Mouse (Mus musculus): Measurements from ENCODE around the gene Sytl2. TPM values are rescaled to one million over a fixed set of nuclear protein-coding genes. Genes with fewer than 3 reads are reported as not detected.

Gene Sytl2
- total RNA-seq, 2 experiments from 2014 or later = 59.4 to 61.8 TPM

- intact Hi-C loops (cut with DNase I) = loop anchor here (5.0 kb wide), 1 partner anchor 99 kb away; no protein-coding TSS in a partner anchor
- DNase-seq (ENCODE audit: extremely low spot score in 1 of 2, low spot score in 2 of 2) = no peak
Measured at GRCm38 (mm10) chr7:90302647-90303552, 848 bp downstream of the Sytl2 start.

DNA sequence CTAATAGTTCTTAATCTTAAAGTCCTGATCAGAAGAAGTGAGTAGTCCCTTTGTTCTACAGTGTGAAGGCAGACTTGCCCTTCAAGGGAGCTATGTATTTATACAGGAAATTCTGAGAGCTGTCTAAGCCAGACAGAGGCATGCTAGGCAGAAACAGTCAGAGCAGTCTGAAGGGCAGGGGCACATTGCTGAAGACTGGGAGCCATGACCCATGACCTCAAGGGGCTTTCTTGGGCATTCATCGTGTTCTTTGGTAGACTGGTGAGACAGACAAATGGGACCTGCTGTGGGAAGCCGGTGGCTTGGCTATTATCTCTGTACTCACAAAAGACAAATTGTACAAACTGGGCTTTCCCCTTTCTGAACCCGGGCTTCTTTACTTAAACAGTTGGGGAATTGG lies 4.0 kb downstream of the Sytl2 start:
- no peak for DNase-seq (ENCODE audit: extremely low spot score in 1 of 2, low spot score in 2 of 2)
- intact Hi-C loops (cut with DNase I) = no loop called here

GRCm38 (mm10) chr7:90306968-90307367 lies 4.9 kb downstream of the Sytl2 start:
- intact Hi-C loops (cut with DNase I) = no loop called here
- DNase-seq (ENCODE audit: extremely low spot score in 1 of 2, low spot score in 2 of 2) = no peak

GRCm38 (mm10) chr7:90308003-90308402 lies 6.0 kb downstream of the Sytl2 start:
- intact Hi-C loops (cut with DNase I) = no loop called here
- DNase-seq (ENCODE audit: extremely low spot score in 1 of 2, low spot score in 2 of 2) = no peak

DNA sequence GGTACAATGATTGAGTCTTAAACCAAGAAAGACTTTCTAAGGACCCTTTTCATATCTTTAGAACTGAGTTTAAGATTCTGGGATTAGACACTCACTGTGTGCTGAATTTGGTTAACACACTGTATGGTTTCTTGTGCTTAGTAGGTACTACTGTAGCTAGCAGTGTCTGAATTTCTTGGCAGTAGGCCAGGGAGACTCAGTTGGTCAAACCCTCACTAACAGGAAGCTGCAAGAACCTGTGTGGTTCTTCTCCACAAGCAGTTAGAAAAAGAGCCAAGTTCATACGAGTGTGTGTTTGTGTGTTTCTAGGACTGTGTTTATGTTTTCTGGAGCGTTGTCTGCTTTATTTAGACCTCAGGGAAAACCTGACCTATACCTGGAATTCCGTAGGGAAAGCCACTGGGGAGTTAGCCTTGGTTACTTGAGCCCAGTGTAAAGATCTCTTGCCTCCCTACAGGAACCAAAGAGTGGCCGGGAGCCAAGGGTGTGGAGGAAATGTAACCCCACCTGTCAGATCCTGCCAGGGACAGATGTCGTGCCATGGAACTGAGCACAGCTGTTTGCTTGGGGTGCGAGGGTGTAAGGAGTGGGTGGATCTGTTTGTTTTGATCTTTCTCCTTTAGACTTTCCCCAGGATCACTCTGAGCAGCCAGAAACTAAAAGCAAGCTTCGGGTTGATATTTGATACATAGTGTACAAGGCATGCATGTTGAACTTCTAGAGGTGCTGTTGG lies 10.3 kb downstream of the Sytl2 start:
- intact Hi-C loops (cut with DNase I) = no loop called here
- peak in 1 of 2 experiments; percentile 59 for DNase-seq (ENCODE audit: extremely low spot score in 1 of 2, low spot score in 2 of 2)

- intact Hi-C loops (cut with DNase I) = no loop called here
- DNase-seq (ENCODE audit: extremely low spot score in 1 of 2, low spot score in 2 of 2) = no peak
Measured at GRCm38 (mm10) chr7:90313421-90313820, 11.4 kb downstream of the Sytl2 start.

DNA sequence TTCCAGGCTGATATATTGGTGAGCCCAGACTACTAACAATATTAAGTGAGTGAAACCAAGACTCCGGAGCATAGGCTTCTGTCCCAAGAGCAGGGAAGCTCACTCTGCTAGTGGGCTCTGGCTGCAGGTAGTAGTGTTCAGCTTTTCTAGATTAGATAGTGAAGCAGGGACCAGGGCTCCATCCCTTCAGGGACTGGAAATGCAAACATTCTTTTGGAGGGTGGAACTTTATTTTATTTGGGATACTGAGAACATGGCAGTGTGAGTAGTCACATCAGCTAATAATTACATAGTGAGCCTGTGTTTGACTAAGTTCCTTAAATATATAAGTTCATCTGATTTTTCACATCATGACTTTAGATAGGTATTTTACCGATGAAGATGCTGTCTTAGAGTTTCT lies 14.8 kb downstream of the Sytl2 start:
- DNase-seq (ENCODE audit: extremely low spot score in 1 of 2, low spot score in 2 of 2) = no peak
- intact Hi-C loops (cut with DNase I) = no loop called here

DNA sequence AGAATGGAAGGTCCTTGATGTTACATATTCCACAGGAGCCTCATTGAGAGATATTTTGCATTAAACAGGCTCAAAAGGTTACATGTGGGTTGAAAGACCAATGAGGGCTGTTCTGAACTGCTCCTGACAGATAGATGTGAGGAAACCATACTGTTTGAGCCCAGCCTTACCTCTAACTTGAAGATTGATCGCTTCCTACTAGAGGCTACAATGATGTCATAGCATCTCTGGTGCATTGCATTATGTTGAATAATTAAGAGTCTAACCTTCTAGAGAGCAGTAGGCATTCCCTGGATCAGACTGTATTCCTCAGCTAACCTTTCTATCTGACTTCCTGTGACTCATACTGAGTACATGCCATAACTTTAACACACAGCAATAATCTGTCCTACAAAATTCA lies 17.4 kb downstream of the Sytl2 start:
- intact Hi-C loops (cut with DNase I) = no loop called here
- DNase-seq (ENCODE audit: extremely low spot score in 1 of 2, low spot score in 2 of 2) = no peak

GRCm38 (mm10) chr7:90320124-90320523 lies 18.1 kb downstream of the Sytl2 start:
- intact Hi-C loops (cut with DNase I) = no loop called here
- DNase-seq (ENCODE audit: extremely low spot score in 1 of 2, low spot score in 2 of 2) = no peak

DNA sequence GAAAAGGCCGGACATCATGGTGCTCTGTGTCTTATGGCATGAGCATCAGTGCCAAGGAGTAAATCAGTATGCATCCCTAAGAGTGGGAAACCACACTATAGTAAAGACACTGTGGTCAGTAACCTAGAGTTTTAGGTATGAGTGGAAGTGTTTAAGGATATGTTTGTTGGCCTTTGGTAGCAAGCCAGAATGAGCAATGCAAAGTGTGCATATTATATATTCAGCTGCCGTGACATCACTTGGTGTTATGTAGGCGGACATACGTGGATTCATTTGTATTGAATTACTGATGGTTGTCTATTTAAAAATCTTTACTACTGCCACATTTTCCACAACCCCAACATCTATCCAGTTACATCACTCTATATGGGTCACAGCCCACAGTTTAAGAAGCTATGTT lies 23.1 kb downstream of the Sytl2 start:
- DNase-seq (ENCODE audit: extremely low spot score in 1 of 2, low spot score in 2 of 2) = no peak
- intact Hi-C loops (cut with DNase I) = no loop called here

DNA sequence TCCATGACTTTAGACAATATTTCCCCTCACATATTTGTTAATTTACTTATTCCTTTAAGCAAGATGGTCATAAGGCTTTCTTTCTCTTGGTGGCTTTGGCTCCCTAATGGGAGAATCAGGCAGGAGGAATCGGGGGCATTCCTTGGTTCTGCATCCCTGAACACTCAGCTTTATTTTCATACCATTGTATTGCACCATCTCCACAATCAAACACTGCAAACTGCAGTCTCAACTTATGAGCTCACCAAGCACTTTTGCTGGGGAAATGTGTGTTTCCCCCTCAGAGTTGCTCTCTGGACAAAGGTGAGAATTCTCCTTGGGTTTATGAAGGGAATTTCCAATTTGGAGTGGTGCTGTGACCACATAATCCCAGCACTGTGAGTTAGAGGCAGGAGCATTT lies 28.1 kb downstream of the Sytl2 start:
- intact Hi-C loops (cut with DNase I) = no loop called here

DNA sequence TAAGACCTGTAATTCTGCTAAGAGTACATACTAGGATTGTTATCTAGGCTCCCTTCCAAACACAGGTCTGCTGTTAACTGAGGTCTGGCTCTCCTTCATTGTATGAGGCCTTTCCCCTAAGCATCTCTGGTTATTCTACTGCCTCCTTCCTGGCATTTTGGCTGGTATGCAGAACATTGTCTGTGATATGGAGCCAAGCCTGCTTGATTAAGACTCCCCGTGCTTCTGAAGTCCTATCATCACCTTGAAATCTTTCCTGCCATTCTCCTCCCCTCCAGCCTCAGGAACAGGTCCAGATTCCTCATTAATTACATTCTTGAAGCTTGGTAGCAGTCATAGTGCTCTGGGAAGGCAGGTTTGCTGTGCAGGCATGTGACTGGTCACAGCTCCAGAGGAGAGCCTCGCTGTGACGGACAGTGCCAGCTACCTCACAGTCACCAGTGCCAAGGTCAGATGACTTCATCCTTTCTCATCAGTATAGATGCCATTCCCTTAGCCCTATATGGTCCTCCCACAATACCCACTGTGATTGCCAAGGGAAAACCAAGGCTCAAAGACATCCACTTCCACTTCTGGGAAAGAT lies 30.5 kb downstream of the Sytl2 start:
- intact Hi-C loops (cut with DNase I) = no loop called here
- DNase-seq (ENCODE audit: extremely low spot score in 1 of 2, low spot score in 2 of 2) = no peak

More for the DNA sequence above, 28.1 kb downstream of the Sytl2 start:
- DNase-seq (ENCODE audit: extremely low spot score in 1 of 2, low spot score in 2 of 2) = no peak

DNA sequence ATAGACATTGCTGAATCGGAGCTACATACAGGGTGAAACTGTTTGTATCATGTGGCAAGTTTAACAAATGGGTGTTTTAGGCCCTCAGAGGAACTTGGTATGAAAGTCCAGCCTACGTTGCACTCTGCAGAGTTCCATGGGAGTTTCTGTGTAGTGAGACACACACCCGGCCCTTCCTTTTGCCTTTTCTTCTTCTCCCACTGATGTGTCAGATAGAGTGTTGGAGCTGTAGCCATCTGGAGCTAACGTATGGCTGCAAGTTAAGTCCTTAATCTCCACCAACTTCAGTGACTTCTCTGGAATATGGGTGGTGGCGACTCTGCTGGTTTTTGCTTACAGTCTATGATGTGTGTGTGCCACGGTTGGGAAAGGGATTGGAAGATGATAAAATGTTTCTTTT lies 32.3 kb downstream of the Sytl2 start:
- DNase-seq (ENCODE audit: extremely low spot score in 1 of 2, low spot score in 2 of 2) = no peak
- intact Hi-C loops (cut with DNase I) = no loop called here

DNA sequence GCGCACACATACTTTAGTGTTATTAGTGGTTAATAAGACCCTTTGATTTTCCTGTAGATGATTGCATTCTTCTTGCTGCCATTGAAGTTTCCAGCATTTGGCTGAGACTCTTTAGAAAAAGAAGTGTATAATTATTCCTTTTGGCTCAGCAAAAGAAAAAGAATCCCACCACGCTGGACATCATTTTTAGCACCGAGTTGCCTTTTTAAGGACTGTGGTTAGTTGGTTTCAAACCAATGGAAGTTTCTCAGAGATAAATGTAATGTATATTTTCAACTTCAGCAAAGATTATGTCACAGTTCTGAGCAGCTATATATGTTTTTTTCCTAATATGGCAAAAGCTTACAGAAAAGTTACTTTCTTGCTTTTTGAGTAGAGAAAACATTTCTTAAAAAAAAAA lies 32.8 kb downstream of the Sytl2 start:
- no peak for DNase-seq (ENCODE audit: extremely low spot score in 1 of 2, low spot score in 2 of 2)
- intact Hi-C loops (cut with DNase I) = no loop called here

GRCm38 (mm10) chr7:90335755-90336194 lies 33.7 kb downstream of the Sytl2 start:
- no peak for DNase-seq (ENCODE audit: extremely low spot score in 1 of 2, low spot score in 2 of 2)
- intact Hi-C loops (cut with DNase I) = no loop called here

GRCm38 (mm10) chr7:90341212-90341957 lies 39.3 kb downstream of the Sytl2 start:
- no peak for DNase-seq (ENCODE audit: extremely low spot score in 1 of 2, low spot score in 2 of 2)
- intact Hi-C loops (cut with DNase I) = no loop called here

GRCm38 (mm10) chr7:90344903-90345302 lies 42.9 kb downstream of the Sytl2 start:
- intact Hi-C loops (cut with DNase I) = no loop called here

GRCm38 (mm10) chr7:90347779-90348437 lies 45.9 kb downstream of the Sytl2 start:
- intact Hi-C loops (cut with DNase I) = no loop called here
- no peak for DNase-seq (ENCODE audit: extremely low spot score in 1 of 2, low spot score in 2 of 2)

More at GRCm38 (mm10) chr7:90344903-90345302, 42.9 kb downstream of the Sytl2 start:
- no peak for DNase-seq (ENCODE audit: extremely low spot score in 1 of 2, low spot score in 2 of 2)

Measured in left cerebral cortex, postnatal 10 days (tissue).